Mouse (Mus musculus): Measurements from ENCODE around the gene Gm815.

Gene Gm815

GRCm38 (mm10) chr19:26877180-26877775 is 8.4 kb upstream of the Gm815 start:
- no peak for DNase-seq (ENCODE audit: extremely low spot score, low spot score)

- no peak for DNase-seq (ENCODE audit: extremely low spot score, low spot score)
Measured at GRCm38 (mm10) chr19:26879856-26880255, 5.8 kb upstream of the Gm815 start.

- DNase-seq (ENCODE audit: extremely low spot score, low spot score) = no peak
Measured at GRCm38 (mm10) chr19:26881866-26882427, 3.7 kb upstream of the Gm815 start.

- DNase-seq (ENCODE audit: extremely low spot score, low spot score) = no peak
Measured at GRCm38 (mm10) chr19:26888171-26888570, 2.5 kb downstream of the Gm815 start.

- DNase-seq (ENCODE audit: extremely low spot score, low spot score) = no peak
Measured at GRCm38 (mm10) chr19:26891306-26891964, 5.8 kb downstream of the Gm815 start.

- DNase-seq (ENCODE audit: extremely low spot score, low spot score) = no peak
Measured at GRCm38 (mm10) chr19:26892861-26893260, 7.2 kb downstream of the Gm815 start.

GRCm38 (mm10) chr19:26902162-26902561 is 16.5 kb downstream of the Gm815 start:
- no peak for DNase-seq (ENCODE audit: extremely low spot score, low spot score)

- no peak for DNase-seq (ENCODE audit: extremely low spot score, low spot score)
Measured at GRCm38 (mm10) chr19:26914245-26914644, 28.6 kb downstream of the Gm815 start.

- no peak for DNase-seq (ENCODE audit: extremely low spot score, low spot score)
Measured at GRCm38 (mm10) chr19:26920816-26921215, 35.1 kb downstream of the Gm815 start.

GRCm38 (mm10) chr19:26930295-26931283 is 44.9 kb downstream of the Gm815 start:
- DNase-seq (ENCODE audit: extremely low spot score, low spot score) = no peak

- DNase-seq (ENCODE audit: extremely low spot score, low spot score) = no peak
Measured at GRCm38 (mm10) chr19:26934186-26934585, 48.5 kb downstream of the Gm815 start.

Measured in neural tube, embryonic 10.5 days (tissue).